ENCODE assay signal across 23 mouse cellular contexts in the genomic region with DNA sequence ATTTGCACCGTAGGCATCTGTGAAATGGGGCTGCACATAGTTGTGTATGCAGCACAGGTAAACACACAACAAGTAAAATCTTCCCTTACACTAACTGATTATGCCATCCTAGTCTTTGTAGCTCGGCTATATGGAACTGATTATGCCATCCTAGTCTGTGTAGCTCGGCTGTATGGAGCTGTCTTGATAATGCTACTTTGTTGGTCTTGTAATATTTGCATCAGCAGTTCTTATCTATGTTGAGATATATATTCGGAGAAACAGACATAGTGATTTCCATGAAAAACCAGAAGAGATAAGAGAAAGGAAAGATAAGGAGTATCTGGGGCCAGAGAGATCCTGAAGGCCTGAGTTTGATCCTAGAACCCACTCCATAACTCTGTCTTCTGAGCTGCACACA.
DNase-seq lines count a peak whose midpoint lies in the region; ATAC-seq and TF ChIP-seq lines count a peak whose summit lies in the region.
"Had no signal": no experiment of that assay in that cellular context is flagged by ENCODE, and none has a peak within 500 bp of the region (broad histone marks: within the 10 kb centered on the region; RNA-seq: fewer than 3 reads in every experiment).

No protein-coding gene starts in this region.

- no peak overlapping the region for H3K27ac ChIP-seq in liver, embryonic 11.5 days (ENCODE audit: low read depth, low read length)
- H3K27ac ChIP-seq in liver, embryonic 13.5 days, result no peak overlapping the region
- no peak overlapping the region for H3K27ac ChIP-seq in liver, embryonic 16.5 days (ENCODE audit: low read length)
- no peak overlapping the region for H3K27ac ChIP-seq in gastrocnemius, adult 2 months
- H3K27ac ChIP-seq: embryonic facial prominence, embryonic 13.5 days; embryonic facial prominence, embryonic 15.5 days; forebrain, embryonic 13.5 days; forebrain, embryonic 15.5 days had no signal

- peak; percentile 57; the same call in 1 of the 2 replicates for ATAC-seq in liver, embryonic 11.5 days (replicated peaks; ENCODE audit: low FRiP score)
- ATAC-seq in G1E (ENCODE audit: extremely low read depth, insufficient number of reproducible peaks, low FRiP score, poor library complexity, severe bottlenecking), result peak; percentile 67
- ATAC-seq in liver, embryonic 13.5 days (ENCODE audit: low read depth), result peak; percentile 55
- peak; percentile 24; the same call in 1 of the 2 replicates for ATAC-seq in liver, embryonic 16.5 days (ENCODE audit: low read depth)
- ATAC-seq: activated CD4-positive, CD25-positive, alpha-beta regulatory T cell, adult 4 months; forebrain, embryonic 13.5 days; forebrain, embryonic 15.5 days; Patski had no signal

- H3K4me3 ChIP-seq in liver, embryonic 11.5 days (ENCODE audit: low read depth, low read length), result no peak overlapping the region
- no peak overlapping the region for H3K4me3 ChIP-seq in G1E (ENCODE audit: low read depth, low read length)
- H3K4me3 ChIP-seq in liver, embryonic 13.5 days (replicated peaks), result no peak overlapping the region
- no peak overlapping the region for H3K4me3 ChIP-seq in liver, embryonic 16.5 days (ENCODE audit: low read depth, low read length)
- H3K4me3 ChIP-seq in gastrocnemius, adult 2 months, result no peak overlapping the region
- H3K4me3 ChIP-seq: embryonic facial prominence, embryonic 13.5 days; embryonic facial prominence, embryonic 15.5 days; erythroblast, embryonic 14.5 days; forebrain, embryonic 13.5 days; forebrain, embryonic 15.5 days had no signal

- H3K27me3 ChIP-seq in liver, embryonic 11.5 days (replicated peaks; ENCODE audit: control insufficient read depth, insufficient read depth, low read length), result no peaks in the 10 kb centered on the region
- H3K27me3 ChIP-seq in G1E (ENCODE audit: insufficient read depth, low read length), result no peaks in the 10 kb centered on the region
- H3K27me3 ChIP-seq in liver, embryonic 13.5 days, result no peaks in the 10 kb centered on the region
- no peaks in the 10 kb centered on the region for H3K27me3 ChIP-seq in liver, embryonic 16.5 days (ENCODE audit: control insufficient read depth, insufficient read depth, low read depth, low read length)
- H3K27me3 ChIP-seq: embryonic facial prominence, embryonic 13.5 days; embryonic facial prominence, embryonic 15.5 days; forebrain, embryonic 15.5 days; Patski had no signal

- intact Hi-C loops in gastrocnemius, adult 2 months (cut with DNase I), result no loop called here

- DNase-seq in liver, embryonic 11.5 days (ENCODE audit: low spot score), result no peak
- DNase-seq in liver (no peak), G1E (ENCODE audit: low spot score) (peak; percentile 11)
- no peak for DNase-seq in liver, embryonic 13.5 days
- DNase-seq in lung, postnatal 10 days, result no peak
- no peak for DNase-seq in gastrocnemius, adult 2 months
- DNase-seq: adrenal gland, postnatal 10 days; adrenal gland, postnatal 25 days; cerebellum, adult 11 months; cerebellum, adult 18-20 months; cerebellum, adult 8-10 months; cerebellum, adult 9-11 months; cerebellum, postnatal 14 days; cerebellum, postnatal 36 days; embryo, embryonic 11 days had no signal

- no peaks in the 10 kb centered on the region; the same call in 1 of the 2 replicates for H3K4me1 ChIP-seq in liver, embryonic 11.5 days (replicated peaks; ENCODE audit: control insufficient read depth, insufficient read depth, low read length)
- H3K4me1 ChIP-seq in G1E (ENCODE audit: insufficient read depth, low read depth, low read length), result peaks cover 75% of the 10 kb centered on the region
- H3K4me1 ChIP-seq in liver, embryonic 13.5 days (replicated peaks), result peaks cover 26% of the 10 kb centered on the region
- H3K4me1 ChIP-seq in liver, embryonic 16.5 days (ENCODE audit: control insufficient read depth, low read depth, low read length), result no peaks in the 10 kb centered on the region; the same call in 1 of the 2 replicates
- H3K4me1 ChIP-seq: embryonic facial prominence, embryonic 13.5 days; embryonic facial prominence, embryonic 15.5 days; forebrain, embryonic 13.5 days; forebrain, embryonic 15.5 days had no signal

- H3K9ac ChIP-seq in liver, embryonic 11.5 days (ENCODE audit: low read depth, low read length), result no peak overlapping the region
- no peak overlapping the region for H3K9ac ChIP-seq in liver, embryonic 13.5 days
- H3K9ac ChIP-seq in liver, embryonic 16.5 days (ENCODE audit: low read depth, low read length), result no peak overlapping the region
- H3K9ac ChIP-seq: embryonic facial prominence, embryonic 13.5 days; embryonic facial prominence, embryonic 15.5 days; forebrain, embryonic 13.5 days; forebrain, embryonic 15.5 days had no signal

- TF ChIP-seq CTCF in G1E (IDR thresholded peaks at IDR 0.05; ENCODE audit: low read depth, low read length), result no peak
- TF ChIP-seq CTCF in gastrocnemius, adult 2 months (IDR thresholded peaks at IDR 0.05), result no peak

- H3K4me2 ChIP-seq in liver, embryonic 11.5 days, result no peak overlapping the region
- no peak overlapping the region for H3K4me2 ChIP-seq in liver, embryonic 13.5 days
- H3K4me2 ChIP-seq in liver, embryonic 16.5 days (ENCODE audit: low read depth, low read length), result no peak overlapping the region
- H3K4me2 ChIP-seq: embryonic facial prominence, embryonic 13.5 days; embryonic facial prominence, embryonic 15.5 days; forebrain, embryonic 13.5 days; forebrain, embryonic 15.5 days had no signal

- 52% methylated on average over 4 of the region's 4 CpGs for WGBS in liver, embryonic 11.5 days
- 27% methylated on average over 4 of the region's 4 CpGs for WGBS in liver, embryonic 13.5 days (ENCODE audit: insufficient replicate concordance)
- WGBS in liver, embryonic 16.5 days (ENCODE audit: insufficient replicate concordance), result 34% methylated on average over 4 of the region's 4 CpGs

- no peaks in the 10 kb centered on the region for H3K9me3 ChIP-seq in liver, embryonic 11.5 days (ENCODE audit: control insufficient read depth, low read length)
- no peaks in the 10 kb centered on the region for H3K9me3 ChIP-seq in G1E (replicated peaks)
- H3K9me3 ChIP-seq in liver, embryonic 13.5 days (replicated peaks), result no peaks in the 10 kb centered on the region
- H3K9me3 ChIP-seq in liver, embryonic 16.5 days (replicated peaks; ENCODE audit: control insufficient read depth, low read length), result no peaks in the 10 kb centered on the region
- H3K9me3 ChIP-seq: embryonic facial prominence, embryonic 13.5 days; embryonic facial prominence, embryonic 15.5 days; forebrain, embryonic 13.5 days; forebrain, embryonic 15.5 days had no signal

- peaks cover 4% of the 10 kb centered on the region; the same call in 1 of the 2 replicates for H3K36me3 ChIP-seq in liver, embryonic 11.5 days (ENCODE audit: control insufficient read depth, insufficient read depth, low read length)
- H3K36me3 ChIP-seq in G1E (replicated peaks), result peaks cover 58% of the 10 kb centered on the region
- H3K36me3 ChIP-seq in liver, embryonic 13.5 days, result peaks cover 7% of the 10 kb centered on the region; the same call in 1 of the 2 replicates
- no peaks in the 10 kb centered on the region for H3K36me3 ChIP-seq in liver, embryonic 16.5 days (ENCODE audit: control insufficient read depth, insufficient read depth)
- H3K36me3 ChIP-seq: forebrain, embryonic 15.5 days had no signal
